Mouse (Mus musculus) retina, embryonic 14.5 days (tissue): ENCODE results near the gene Ccnl2.
A peak's percentile ranks its signal among the peaks of the same experiment; 100 is the strongest.

Source experiments
- DNase-seq: peaks from one replicate; pipeline ENCODE4 v3.0.0-alpha.2; 2015; ENCODE audit warnings: low spot score

Gene Ccnl2

DNA sequence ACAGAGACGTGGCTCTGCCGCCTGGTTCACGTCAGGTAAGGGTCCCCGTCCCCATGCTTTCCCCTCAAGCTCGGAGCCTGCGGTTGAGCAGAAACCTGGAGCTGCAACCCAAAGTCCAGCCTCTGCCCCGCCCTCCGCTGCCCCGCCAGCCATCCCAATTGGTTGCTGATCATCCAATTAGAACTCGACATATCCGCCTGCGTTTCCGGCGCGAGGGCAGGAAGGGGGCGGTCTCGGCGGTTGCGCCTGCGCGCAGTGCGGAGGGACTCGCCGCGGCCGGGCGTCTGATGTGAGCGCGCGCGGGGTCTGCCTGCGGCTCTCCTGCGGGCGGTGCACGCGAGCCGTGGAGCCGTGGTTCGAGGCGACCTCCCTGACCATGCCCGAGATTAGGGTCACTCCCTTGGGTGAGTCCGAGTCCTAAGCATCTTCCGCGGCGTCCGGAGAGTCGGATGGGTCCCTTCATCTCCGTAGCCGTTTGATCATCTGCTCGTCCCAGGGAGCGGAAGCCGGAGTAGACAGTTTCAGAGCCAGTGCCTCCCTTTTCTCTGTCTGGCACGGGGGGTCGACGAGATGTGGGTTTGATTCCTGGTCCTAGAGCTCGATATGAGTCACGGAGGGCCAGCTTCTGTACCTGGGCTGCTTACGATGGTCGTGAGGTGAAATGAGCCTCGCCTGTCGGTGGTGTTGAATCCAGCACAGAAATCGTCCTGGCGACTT, 57.2 kb downstream of the Ccnl2 start, which contains the start of the genes Cptp and Ints11:
Gene Cptp, minus strand, starts transcription at position 124 of the 717 bp plus-strand sequence.
Gene Ints11, plus strand, starts transcription at position 230 of the 717 bp plus-strand sequence.
- peak; percentile 96 for DNase-seq

DNA sequence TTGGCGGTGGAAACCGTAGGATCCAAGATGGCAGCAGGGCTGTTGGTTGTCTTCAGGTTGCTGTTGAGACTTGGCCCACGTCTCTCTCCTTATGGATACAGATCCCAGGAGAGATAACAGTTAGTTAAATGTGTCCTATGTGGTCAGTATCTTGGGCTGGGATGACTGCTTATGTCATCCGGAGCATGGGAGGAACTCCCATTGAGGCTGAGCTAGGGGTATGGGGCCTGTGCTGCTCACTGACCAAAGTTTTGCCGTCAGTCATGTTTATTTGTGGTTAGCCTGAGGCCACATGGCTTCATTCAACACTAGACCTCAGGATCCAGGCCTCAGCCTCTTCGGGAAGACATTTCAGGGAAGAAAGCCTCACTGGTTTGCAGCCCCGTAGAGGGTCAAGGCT, 59.1 kb downstream of the Ccnl2 start:
- DNase-seq: no peak
